Mouse (Mus musculus) heart, adult 2 months (tissue): ENCODE measurements around the gene Hvcn1. TPM values are rescaled to one million over a fixed set of nuclear protein-coding genes. Genes with fewer than 3 reads are reported as not detected.

Experiments
- DNase-seq, 2 experiments: peaks; one replicate each; pipeline ENCODE4 v3.0.0; 2021
- H3K27ac ChIP-seq: fragments of 200-600 bp; 2 replicates; pipeline ENCODE4 v1.8.1; 2022
- H3K27me3 ChIP-seq: fragments of 200-500 bp; 2 replicates; pipeline ENCODE4 v1.6.1; 2012; ENCODE audit warnings: mild to moderate bottlenecking, low read length, inconsistent platforms, mixed read lengths; ENCODE audit not compliant: control insufficient read depth, insufficient read depth
- H3K36me3 ChIP-seq: fragments of 200-500 bp; 2 replicates; pipeline ENCODE4 v1.6.1; 2012; ENCODE audit warnings: low read length, inconsistent platforms; ENCODE audit not compliant: control insufficient read depth, insufficient read depth
- H3K4me1 ChIP-seq: fragments of 200-500 bp; 2 replicates; pipeline ENCODE4 v1.6.1; 2011; ENCODE audit warnings: low read length; ENCODE audit not compliant: control insufficient read depth, insufficient read depth
- H3K4me3 ChIP-seq: fragments of 200-600 bp; 2 replicates; pipeline ENCODE4 v1.8.1; 2022
- H3K79me2 ChIP-seq: fragments of 200-500 bp; replicated peaks from 2 replicates; pipeline ENCODE4 v1.6.1; 2012; ENCODE audit warnings: mild to moderate bottlenecking, inconsistent platforms, low read length, moderate library complexity, mixed read lengths; ENCODE audit not compliant: control insufficient read depth, insufficient read depth
- H3K9ac ChIP-seq: fragments of 200-500 bp; 2 replicates; pipeline ENCODE4 v1.6.1; 2012; ENCODE audit warnings: low read depth, mild to moderate bottlenecking, control low read depth, inconsistent platforms, low read length, mixed read lengths
- CTCF ChIP-seq: fragments of 200-600 bp; IDR thresholded peaks from 2 replicates; pipeline ENCODE4 v1.8.1; 2022; ENCODE audit warnings: antibody characterized with exemption, mild to moderate bottlenecking, moderate library complexity
- EP300 ChIP-seq: fragments of 200-500 bp; IDR thresholded peaks from 2 replicates; pipeline ENCODE4 v1.6.1; 2011; ENCODE audit warnings: low read depth, low read length, control low read depth; ENCODE audit not compliant: insufficient read depth
- POLR2A ChIP-seq: fragments of 200-500 bp; IDR thresholded peaks from 2 replicates; pipeline ENCODE4 v1.6.1; 2011; ENCODE audit warnings: mild to moderate bottlenecking, low read depth, low read length, control low read depth; ENCODE audit not compliant: insufficient read depth
- WGBS: fragments of 180-500 bp; shearing (Covaris S2); methylation state at CpG from one replicate; pipeline ENCODE4 v1.1.7; 2018; 5-methylcytosine and 5-hydroxymethylcytosine counted together
- intact Hi-C: fragments of 180-260 bp; cut with DNase I; formaldehyde crosslinking; loops from one replicate; pipeline ENCODE4 v1.15.1; 2025
- polyA plus RNA-seq: library from polyadenylated mRNA; depleted of rRNA; stranded (reverse); fragments of >200 nt; gene quantifications from 2 replicates; pipeline ENCODE4 v1.2.3, GENCODE M21; 2012
- total RNA-seq, 2 experiments: library from RNA; stranded (reverse); gene quantifications; 2 replicates each; pipeline ENCODE4 v1.2.3; 2021

The Hvcn1 gene
- total and polyA plus RNA-seq, 3 experiments, result 0.81 to 2.9 (median 1.5) TPM

DNA sequence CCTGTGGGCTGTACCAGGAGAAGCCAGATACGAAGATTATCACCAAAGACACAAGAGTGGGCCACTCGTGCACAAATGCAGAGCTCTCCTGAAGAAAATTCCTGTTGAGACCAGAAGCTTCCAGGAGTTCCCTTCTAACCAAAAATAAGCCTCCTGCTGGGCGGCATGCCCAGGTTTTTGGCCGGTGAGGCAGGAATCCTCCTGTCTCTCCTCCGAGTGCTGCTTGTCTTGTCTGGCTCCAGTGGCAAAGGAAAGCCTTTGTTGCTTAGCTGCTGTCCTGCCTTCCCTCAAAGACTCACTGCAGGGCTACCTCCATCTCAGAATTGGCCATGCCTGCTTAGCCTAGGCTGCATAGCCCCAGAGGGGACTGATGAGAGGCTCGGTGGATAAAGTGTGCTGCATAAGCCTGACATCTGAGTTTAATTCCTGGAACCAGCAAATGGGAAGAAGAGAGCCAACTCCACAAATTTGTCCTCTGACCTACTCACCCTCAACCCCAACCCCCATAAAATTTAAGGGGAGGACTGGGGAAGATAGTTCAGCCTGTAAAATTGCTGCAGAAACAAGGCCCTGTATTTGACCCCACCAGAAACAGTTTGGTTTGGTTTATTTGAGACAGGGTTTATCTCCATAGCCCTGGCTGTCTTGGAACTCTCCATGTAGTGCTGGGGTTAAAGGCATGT is 41.2 kb upstream of the Hvcn1 start:
- Histone ChIP-seq H3K4me1 (peaks cover 45% of the 10 kb centered on the region), H3K27me3 (no peaks in the 10 kb centered on the region), H3K9ac (no peak overlapping the region), H3K4me3 (no peak overlapping the region), H3K27ac (peak overlapping the region; percentile 57), H3K36me3 (peaks cover 36% of the 10 kb centered on the region), H3K79me2 (peaks cover 1% of the 10 kb centered on the region; the same call in 1 of the 2 replicates)
- DNase-seq, result peak; percentile 52 to 57
- 10% methylated on average over 6 of the region's 6 CpGs for whole genome bisulfite sequencing
- TF ChIP-seq POLR2A (no peak), CTCF (0 out of 2 replicates have a peak, but pooled peaks have one; percentile 10), EP300 (0 out of 2 replicates have a peak, but pooled peaks have one; percentile 11)
- intact Hi-C loops, result no loop called here

- peaks cover 31% of the 10 kb centered on the region for H3K36me3 ChIP-seq
- no peak overlapping the region; the same call in none of the 2 replicates for H3K9ac ChIP-seq
- no peak for DNase-seq
- H3K27ac ChIP-seq, result peak overlapping the region; percentile 11; the same call in 1 of the 2 replicates
- intact Hi-C loops, result no loop called here
- peaks cover 1% of the 10 kb centered on the region; the same call in 1 of the 2 replicates for H3K79me2 ChIP-seq
- no peaks in the 10 kb centered on the region for H3K27me3 ChIP-seq
- peaks cover 40% of the 10 kb centered on the region for H3K4me1 ChIP-seq
- WGBS, result 35% methylated on average over 8 of the region's 8 CpGs
- TF ChIP-seq POLR2A, result no peak
- no peak for TF ChIP-seq EP300
- no peak for TF ChIP-seq CTCF
- no peak overlapping the region for H3K4me3 ChIP-seq
Measured at GRCm38 (mm10) chr5:122166636-122167161, 39.9 kb upstream of the Hvcn1 start.

GRCm38 (mm10) chr5:122168344-122169069 is 38.1 kb upstream of the Hvcn1 start:
- Histone ChIP-seq H3K79me2 (no peaks in the 10 kb centered on the region), H3K4me1 (peaks cover 29% of the 10 kb centered on the region), H3K4me3 (no peak overlapping the region), H3K27me3 (no peaks in the 10 kb centered on the region), H3K36me3 (peaks cover 25% of the 10 kb centered on the region), H3K27ac (no peak overlapping the region), H3K9ac (no peak overlapping the region)
- TF ChIP-seq EP300, result no peak
- TF ChIP-seq POLR2A, result no peak
- TF ChIP-seq CTCF, result no peak
- no peak for DNase-seq
- 53% methylated on average over 14 of the region's 14 CpGs for WGBS
- intact Hi-C loops, result no loop called here

DNA sequence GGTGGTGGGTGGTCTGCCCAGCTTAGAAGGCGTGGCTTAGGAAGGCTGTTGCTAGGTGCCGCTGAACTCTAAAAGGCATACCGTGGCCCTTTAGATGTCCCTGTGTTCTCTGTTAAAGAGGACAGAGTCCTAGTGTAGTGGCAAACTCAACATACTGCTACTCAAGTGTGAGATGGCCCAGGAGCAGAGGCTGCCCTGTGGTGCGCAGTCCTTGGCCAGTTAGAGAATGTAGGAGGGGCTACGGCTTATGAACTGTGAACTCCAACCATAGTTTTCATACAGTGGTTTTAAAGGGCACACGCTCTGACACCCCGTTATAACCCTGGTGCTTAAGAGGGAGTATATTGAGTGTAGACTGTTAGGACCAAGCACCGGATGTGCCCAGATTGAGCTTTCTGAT is 35.5 kb upstream of the Hvcn1 start:
- Histone ChIP-seq H3K36me3 (peaks cover 5% of the 10 kb centered on the region), H3K27ac (no peak overlapping the region), H3K79me2 (no peaks in the 10 kb centered on the region), H3K4me1 (peaks cover 15% of the 10 kb centered on the region), H3K4me3 (no peak overlapping the region), H3K9ac (no peak overlapping the region), H3K27me3 (no peaks in the 10 kb centered on the region)
- TF ChIP-seq EP300, result no peak
- TF ChIP-seq POLR2A, result no peak
- no peak for TF ChIP-seq CTCF
- whole genome bisulfite sequencing, result 94% methylated on average over 8 of the region's 8 CpGs
- intact Hi-C loops, result no loop called here
- no peak for DNase-seq

DNA sequence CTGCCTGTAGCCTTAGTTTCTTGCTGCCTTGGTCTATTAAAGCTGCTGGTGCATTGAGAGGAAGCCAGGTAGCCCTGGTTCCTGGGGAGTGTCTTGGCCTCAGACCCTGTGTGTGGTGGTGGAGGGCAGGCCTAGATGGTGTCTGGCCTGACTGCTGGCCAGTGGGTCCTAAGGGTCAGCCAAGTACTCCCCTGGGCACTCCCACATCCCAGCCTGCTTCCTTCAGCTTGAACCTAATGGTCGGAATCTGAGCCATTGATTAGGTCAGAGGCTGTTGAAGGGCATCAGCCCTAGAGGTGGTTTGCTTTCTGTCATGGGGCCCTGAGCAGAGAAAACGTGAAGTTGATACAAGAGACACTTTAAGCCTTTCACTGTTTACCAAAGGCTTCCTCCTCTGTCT is 31.2 kb upstream of the Hvcn1 start:
- intact Hi-C loops, result no loop called here
- H3K36me3 ChIP-seq, result no peaks in the 10 kb centered on the region
- no peaks in the 10 kb centered on the region; the same call in 1 of the 2 replicates for H3K4me1 ChIP-seq
- no peaks in the 10 kb centered on the region for H3K79me2 ChIP-seq
- no peak for TF ChIP-seq EP300
- no peak for TF ChIP-seq CTCF
- no peak for TF ChIP-seq POLR2A
- no peak for DNase-seq
- WGBS, result 38% methylated on average over 2 of the region's 2 CpGs
- no peaks in the 10 kb centered on the region for H3K27me3 ChIP-seq
- H3K9ac ChIP-seq, result no peak overlapping the region
- H3K27ac ChIP-seq, result no peak overlapping the region
- no peak overlapping the region for H3K4me3 ChIP-seq
